In genomic region chr4:56685696-56686095, GRCm38 (mm10) we compare ENCODE assay signal across 10 mouse cellular contexts. TPM values are rescaled to one million over a fixed set of nuclear protein-coding genes. Genes with fewer than 3 reads are reported as not detected.
DNase-seq lines count a peak whose midpoint lies in the region; ATAC-seq and TF ChIP-seq lines count a peak whose summit lies in the region.
"Had no signal": no experiment of that assay in that cellular context is flagged by ENCODE, and none has a peak within 500 bp of the region (broad histone marks: within the 10 kb centered on the region; RNA-seq: fewer than 3 reads in every experiment).

No protein-coding gene starts in this region.

- TF ChIP-seq CTCF in brain, embryonic 14.5 days (IDR thresholded peaks at IDR 0.05; ENCODE audit: borderline replicate concordance, extremely low read depth, insufficient read depth, insufficient read length), result no peak

- H3K27ac ChIP-seq in heart, embryonic 14.5 days (replicated peaks in 1 of 2; ENCODE audit: control insufficient read depth in 1 of 2, insufficient read depth in 1 of 2, low read depth in 2 of 2, low read length in 2 of 2), result no peak overlapping the region
- no peak overlapping the region for H3K27ac ChIP-seq in forebrain, embryonic 16.5 days (ENCODE audit: low read length)
- H3K27ac ChIP-seq in midbrain, embryonic 12.5 days (replicated peaks), result no peak overlapping the region

- no peak for TF ChIP-seq POLR2A in brain, embryonic 14.5 days (IDR thresholded peaks at IDR 0.05; ENCODE audit: borderline replicate concordance, extremely low read depth, insufficient read depth, insufficient read length, poor library complexity, severe bottlenecking)

- no peak overlapping the region for H3K9ac ChIP-seq in heart, embryonic 14.5 days (ENCODE audit: low read length)
- no peak overlapping the region for H3K9ac ChIP-seq in forebrain, embryonic 16.5 days (replicated peaks; ENCODE audit: low read depth, low read length)
- H3K9ac ChIP-seq in midbrain, embryonic 12.5 days (replicated peaks), result no peak overlapping the region

- no peaks in the 10 kb centered on the region; the same call in 1 of the 2 replicates for H3K27me3 ChIP-seq in heart, embryonic 14.5 days (ENCODE audit: control insufficient read depth, insufficient read depth, low read length)
- H3K27me3 ChIP-seq in forebrain, embryonic 16.5 days (replicated peaks; ENCODE audit: control insufficient read depth, insufficient read depth, low read length), result no peaks in the 10 kb centered on the region
- peaks cover 6% of the 10 kb centered on the region; the same call in 1 of the 2 replicates for H3K27me3 ChIP-seq in midbrain, embryonic 12.5 days

- H3K4me3 ChIP-seq in heart, embryonic 14.5 days (ENCODE audit: control insufficient read depth in 1 of 2, insufficient read depth in 1 of 2, low read depth in 1 of 2, low read length in 2 of 2), result no peak overlapping the region
- no peak overlapping the region for H3K4me3 ChIP-seq in forebrain, embryonic 16.5 days (replicated peaks; ENCODE audit: low read length)
- no peak overlapping the region for H3K4me3 ChIP-seq in midbrain, embryonic 12.5 days

- peak overlapping the region; percentile 45 for H3K4me2 ChIP-seq in heart, embryonic 14.5 days (ENCODE audit: low read length)
- peak overlapping the region; percentile 7; the same call in 1 of the 2 replicates for H3K4me2 ChIP-seq in forebrain, embryonic 16.5 days (ENCODE audit: low read length)
- peak overlapping the region; percentile 36 for H3K4me2 ChIP-seq in midbrain, embryonic 12.5 days (replicated peaks)

- DNase-seq in heart, postnatal 36 days, result no peak
- peak; percentile 2 for DNase-seq in brain, embryonic 14.5 days (ENCODE audit: low read depth)
- DNase-seq in layer of hippocampus, adult 11-12 months (ENCODE audit: low spot score), result no peak
- no peak for DNase-seq in lung, postnatal 36 days
- DNase-seq in urinary bladder, postnatal 4 days (ENCODE audit: low spot score in 2 of 2), result no peak

- no peaks in the 10 kb centered on the region for H3K36me3 ChIP-seq in heart, embryonic 14.5 days (ENCODE audit: control insufficient read depth, insufficient read depth, low read length)
- H3K36me3 ChIP-seq in forebrain, embryonic 16.5 days (ENCODE audit: control insufficient read depth, insufficient read depth), result no peaks in the 10 kb centered on the region
- no peaks in the 10 kb centered on the region for H3K36me3 ChIP-seq in midbrain, embryonic 12.5 days

- WGBS in heart, embryonic 14.5 days, result 52% methylated on average over 8 of the region's 8 CpGs
- WGBS in forebrain, embryonic 16.5 days, result 39% methylated on average over 8 of the region's 8 CpGs
- WGBS in midbrain, embryonic 12.5 days, result 57% methylated on average over 8 of the region's 8 CpGs

- H3K4me1 ChIP-seq in heart, embryonic 14.5 days (ENCODE audit: control insufficient read depth in 2 of 2, insufficient read depth in 2 of 2, low read length in 2 of 2), result no peaks in the 10 kb centered on the region; a peak in 1 of 4 replicates
- H3K4me1 ChIP-seq in forebrain, embryonic 16.5 days (replicated peaks; ENCODE audit: control insufficient read depth, insufficient read depth, low read length), result peaks cover 9% of the 10 kb centered on the region; the same call in 1 of the 2 replicates
- H3K4me1 ChIP-seq in midbrain, embryonic 12.5 days, result peaks cover 5% of the 10 kb centered on the region; the same call in 1 of the 2 replicates

- H3K9me3 ChIP-seq in heart, embryonic 14.5 days (ENCODE audit: control insufficient read depth, low read length), result no peaks in the 10 kb centered on the region
- H3K9me3 ChIP-seq in forebrain, embryonic 16.5 days (ENCODE audit: control insufficient read depth, low read length), result no peaks in the 10 kb centered on the region
- H3K9me3 ChIP-seq in midbrain, embryonic 12.5 days, result no peaks in the 10 kb centered on the region

- intact Hi-C loops in heart, postnatal 36 days (cut with DNase I), result loop anchor here (2.0 to 10.0 kb wide), 3 partner anchors 193 to 1441 kb away; no protein-coding TSS in a partner anchor

- no peak for ATAC-seq in heart, embryonic 14.5 days (ENCODE audit: insufficient number of reproducible peaks, insufficient read depth, low FRiP score, low read depth)
- ATAC-seq in forebrain, embryonic 16.5 days, result peak; percentile 45
- ATAC-seq in midbrain, embryonic 12.5 days (ENCODE audit: low FRiP score, low read depth), result peak; percentile 30; the same call in 1 of the 2 replicates

RNA-seq across cellular contexts. Expression of gene Gm26657, which starts 54.2 kb away (rescaled TPM):
- polyA plus RNA-seq in heart, embryonic 14.5 days (2014; fragmentation: Nextera tagmentation; extraction: Ambion mirVana), result not detected in 2 replicates
- not detected for total RNA-seq in heart, postnatal 36 days (2021)
- polyA plus RNA-seq in brain, embryonic 14.5 days (2012; rRNA removed), result not detected in 2 replicates
- not detected in 2 replicates for polyA plus RNA-seq in forebrain, embryonic 16.5 days (2015; fragmentation: Nextera tagmentation; extraction: Ambion mirVana)
- not detected in 2 replicates for polyA plus RNA-seq in midbrain, embryonic 12.5 days (2016; fragmentation: Nextera tagmentation; extraction: Ambion mirVana)
- total RNA-seq: left cerebral cortex, postnatal 4 days had no signal
- polyA plus RNA-seq: small intestine, adult 2 months had no signal

RNA-seq across cellular contexts. Expression of gene Actl7b, which starts 55.5 kb away (rescaled TPM):
- polyA plus RNA-seq in heart, embryonic 14.5 days (2014; fragmentation: Nextera tagmentation; extraction: Ambion mirVana), result not detected in 2 replicates
- total RNA-seq in heart, postnatal 36 days (2021), result not detected
- 0.26 and 0.28 TPM in 2 replicates for polyA plus RNA-seq in brain, embryonic 14.5 days (2012; rRNA removed)
- polyA plus RNA-seq in forebrain, embryonic 16.5 days (2015; fragmentation: Nextera tagmentation; extraction: Ambion mirVana), result not detected in 2 replicates
- polyA plus RNA-seq in midbrain, embryonic 12.5 days (2016; fragmentation: Nextera tagmentation; extraction: Ambion mirVana), result not detected in 2 replicates
- total RNA-seq: left cerebral cortex, postnatal 4 days had no signal
- polyA plus RNA-seq: small intestine, adult 2 months had no signal

RNA-seq across cellular contexts. Expression of gene Actl7a, which starts 57.5 kb away (rescaled TPM):
- not detected in 2 replicates for polyA plus RNA-seq in heart, embryonic 14.5 days (2014; fragmentation: Nextera tagmentation; extraction: Ambion mirVana)
- not detected for total RNA-seq in heart, postnatal 36 days (2021)
- not detected in 2 replicates for polyA plus RNA-seq in brain, embryonic 14.5 days (2012; rRNA removed)
- not detected in 2 replicates for polyA plus RNA-seq in forebrain, embryonic 16.5 days (2015; fragmentation: Nextera tagmentation; extraction: Ambion mirVana)
- not detected in 2 replicates for polyA plus RNA-seq in midbrain, embryonic 12.5 days (2016; fragmentation: Nextera tagmentation; extraction: Ambion mirVana)
- total RNA-seq: left cerebral cortex, postnatal 4 days had no signal
- polyA plus RNA-seq: small intestine, adult 2 months had no signal
